Mouse (Mus musculus): Measurements from ENCODE around the gene Ntf3. TPM values are rescaled to one million over a fixed set of nuclear protein-coding genes. Genes with fewer than 3 reads are reported as not detected.

Ntf3 gene
- total and polyA plus RNA-seq, 2 experiments from 2014 or later: 14.1 to 14.4 TPM

- ATAC-seq (no peak), DNase-seq (no peak)
- no peak overlapping the region for H3K4me2 ChIP-seq (ENCODE audit: low read depth)
- no peak for TF ChIP-seq CTCF (IDR thresholded peaks at IDR 0.05; ENCODE audit: low read depth)
- no peaks in the 10 kb centered on the region for H3K36me3 ChIP-seq (ENCODE audit: insufficient read depth)
- H3K4me3 ChIP-seq (ENCODE audit: low read depth, low read length): no peak overlapping the region
- H3K4me1 ChIP-seq (ENCODE audit: insufficient read depth): no peaks in the 10 kb centered on the region
- WGBS: 66% methylated on average over 6 of the region's 6 CpGs
- H3K27me3 ChIP-seq (ENCODE audit: insufficient read depth, low read length): no peaks in the 10 kb centered on the region
- H3K27ac ChIP-seq (ENCODE audit: low read depth, low read length): no peak overlapping the region
- H3K9ac ChIP-seq: no peak overlapping the region
- H3K9me3 ChIP-seq (ENCODE audit: low read length): no peaks in the 10 kb centered on the region
Measured at GRCm38 (mm10) chr6:126095041-126095440, 71.7 kb downstream of the Ntf3 start.

- Histone ChIP-seq H3K27me3 (ENCODE audit: insufficient read depth, low read length) (no peaks in the 10 kb centered on the region), H3K9me3 (ENCODE audit: low read length) (no peaks in the 10 kb centered on the region), H3K4me3 (ENCODE audit: low read depth, low read length) (no peak overlapping the region), H3K9ac (no peak overlapping the region), H3K4me1 (ENCODE audit: insufficient read depth) (no peaks in the 10 kb centered on the region), H3K27ac (ENCODE audit: low read depth, low read length) (no peak overlapping the region), H3K4me2 (ENCODE audit: low read depth) (no peak overlapping the region), H3K36me3 (ENCODE audit: insufficient read depth) (no peaks in the 10 kb centered on the region)
- WGBS: 65% methylated on average over 5 of the region's 5 CpGs
- DNase-seq (no peak), ATAC-seq (no peak)
- no peak for TF ChIP-seq CTCF (IDR thresholded peaks at IDR 0.05; ENCODE audit: low read depth)
Measured at GRCm38 (mm10) chr6:126092026-126092425, 74.7 kb downstream of the Ntf3 start.

- Histone ChIP-seq H3K27ac (ENCODE audit: low read depth, low read length) (no peak overlapping the region), H3K4me3 (ENCODE audit: low read depth, low read length) (no peak overlapping the region), H3K4me1 (ENCODE audit: insufficient read depth) (no peaks in the 10 kb centered on the region), H3K36me3 (ENCODE audit: insufficient read depth) (no peaks in the 10 kb centered on the region), H3K27me3 (ENCODE audit: insufficient read depth, low read length) (no peaks in the 10 kb centered on the region), H3K9ac (no peak overlapping the region), H3K9me3 (ENCODE audit: low read length) (no peaks in the 10 kb centered on the region), H3K4me2 (ENCODE audit: low read depth) (no peak overlapping the region)
- 81% methylated on average over 1 of the region's 1 CpGs for WGBS
- ATAC-seq (no peak), DNase-seq (no peak)
- no peak for TF ChIP-seq CTCF (IDR thresholded peaks at IDR 0.05; ENCODE audit: low read depth)
Measured at GRCm38 (mm10) chr6:126090063-126090462, 76.6 kb downstream of the Ntf3 start.

GRCm38 (mm10) chr6:126088489-126089265, 78.0 kb downstream of the Ntf3 start:
- 91% methylated on average over 12 of the region's 12 CpGs for WGBS
- TF ChIP-seq CTCF (IDR thresholded peaks at IDR 0.05; ENCODE audit: low read depth): no peak
- Histone ChIP-seq H3K36me3 (ENCODE audit: insufficient read depth) (no peaks in the 10 kb centered on the region), H3K4me1 (ENCODE audit: insufficient read depth) (no peaks in the 10 kb centered on the region), H3K4me3 (ENCODE audit: low read depth, low read length) (no peak overlapping the region), H3K9me3 (ENCODE audit: low read length) (no peaks in the 10 kb centered on the region), H3K4me2 (ENCODE audit: low read depth) (no peak overlapping the region), H3K9ac (no peak overlapping the region), H3K27me3 (ENCODE audit: insufficient read depth, low read length) (no peaks in the 10 kb centered on the region), H3K27ac (ENCODE audit: low read depth, low read length) (no peak overlapping the region)
- ATAC-seq (no peak), DNase-seq (no peak)

GRCm38 (mm10) chr6:126086321-126086950, 80.3 kb downstream of the Ntf3 start:
- no peak for TF ChIP-seq CTCF (IDR thresholded peaks at IDR 0.05; ENCODE audit: low read depth)
- no peak overlapping the region for H3K4me2 ChIP-seq (ENCODE audit: low read depth)
- no peaks in the 10 kb centered on the region for H3K9me3 ChIP-seq (ENCODE audit: low read length)
- H3K27ac ChIP-seq (ENCODE audit: low read depth, low read length): no peak overlapping the region
- DNase-seq: no peak
- ATAC-seq: no peak
- H3K27me3 ChIP-seq (ENCODE audit: insufficient read depth, low read length): no peaks in the 10 kb centered on the region
- H3K36me3 ChIP-seq (ENCODE audit: insufficient read depth): no peaks in the 10 kb centered on the region
- H3K4me3 ChIP-seq (ENCODE audit: low read depth, low read length): no peak overlapping the region
- H3K9ac ChIP-seq: no peak overlapping the region
- H3K4me1 ChIP-seq (ENCODE audit: insufficient read depth): no peaks in the 10 kb centered on the region
- WGBS: 83% methylated on average over 3 of the region's 3 CpGs

- no peak for ATAC-seq
- no peak overlapping the region for H3K4me2 ChIP-seq (ENCODE audit: low read depth)
- H3K4me3 ChIP-seq (ENCODE audit: low read depth, low read length): no peak overlapping the region
- H3K9ac ChIP-seq: no peak overlapping the region
- TF ChIP-seq CTCF (IDR thresholded peaks at IDR 0.05; ENCODE audit: low read depth): no peak
- WGBS: 83% methylated on average over 3 of the region's 3 CpGs
- no peaks in the 10 kb centered on the region for H3K9me3 ChIP-seq (ENCODE audit: low read length)
- no peaks in the 10 kb centered on the region for H3K27me3 ChIP-seq (ENCODE audit: insufficient read depth, low read length)
- no peak for DNase-seq
- no peaks in the 10 kb centered on the region for H3K36me3 ChIP-seq (ENCODE audit: insufficient read depth)
- H3K27ac ChIP-seq (ENCODE audit: low read depth, low read length): no peak overlapping the region
- no peaks in the 10 kb centered on the region for H3K4me1 ChIP-seq (ENCODE audit: insufficient read depth)
Measured at GRCm38 (mm10) chr6:126080531-126080930, 86.2 kb downstream of the Ntf3 start.

GRCm38 (mm10) chr6:126057706-126058105, 109.0 kb downstream of the Ntf3 start:
- Histone ChIP-seq H3K27me3 (ENCODE audit: insufficient read depth, low read length) (no peaks in the 10 kb centered on the region), H3K9ac (no peak overlapping the region), H3K4me2 (ENCODE audit: low read depth) (no peak overlapping the region), H3K4me1 (ENCODE audit: insufficient read depth) (no peaks in the 10 kb centered on the region), H3K36me3 (ENCODE audit: insufficient read depth) (no peaks in the 10 kb centered on the region), H3K9me3 (ENCODE audit: low read length) (no peaks in the 10 kb centered on the region), H3K4me3 (ENCODE audit: low read depth, low read length) (no peak overlapping the region), H3K27ac (ENCODE audit: low read depth, low read length) (no peak overlapping the region)
- ATAC-seq (no peak), DNase-seq (no peak)
- TF ChIP-seq CTCF (IDR thresholded peaks at IDR 0.05; ENCODE audit: low read depth): no peak
- WGBS: 85% methylated on average over 3 of the region's 3 CpGs

All from forebrain, postnatal 0 days (tissue).